Mouse (Mus musculus): ENCODE data around the gene Serpina3c. TPM values are rescaled to one million over a fixed set of nuclear protein-coding genes. Genes with fewer than 3 reads are reported as not detected.
"Not testable (repeated sequence)": the region's sequence is repeated elsewhere in the genome, so short reads cannot be mapped to it uniquely, and the experiment has no call there.

Gene Serpina3c
- total RNA-seq, 4 experiments from 2014 or later: not detected

GRCm38 (mm10) chr12:104112333-104112732 is 41.3 kb downstream of the Serpina3c start, which contains the start of gene Serpina3a:
TSS of gene Serpina3a (plus strand) at chr12:104112724.
- not testable (repeated sequence) for DNase-seq (ENCODE audit: low spot score in 2 of 2)

GRCm38 (mm10) chr12:104108507-104108906 is 45.2 kb downstream of the Serpina3c start:
- no peak for DNase-seq (ENCODE audit: low spot score in 2 of 2)

GRCm38 (mm10) chr12:104106919-104107318 is 46.8 kb downstream of the Serpina3c start:
- DNase-seq (ENCODE audit: low spot score in 2 of 2): no peak

GRCm38 (mm10) chr12:104105847-104106246 is 47.8 kb downstream of the Serpina3c start:
- DNase-seq (ENCODE audit: low spot score in 2 of 2): no peak

- DNase-seq (ENCODE audit: low spot score in 2 of 2): no peak
Measured at GRCm38 (mm10) chr12:104100768-104101167, 52.9 kb downstream of the Serpina3c start, which contains the start of gene Serpina5. TSS of gene Serpina5 (plus strand) at chr12:104101113.

Other genes starting within 250 kb of the Serpina3c start
- gene Serpina1c, start 249.0 kb downstream of the Serpina3c start, total RNA-seq (2022): not detected
- gene Serpina1e, start 194.9 kb downstream of the Serpina3c start, total RNA-seq (2022): not detected
- gene Serpina11, start 163.9 kb downstream of the Serpina3c start, total RNA-seq (2022): under 1 TPM in 1 of 4 experiments, not detected in 3; 0.26 TPM
- 10 to 100 TPM; 14.6 to 17.7 (median 15.5) TPM for gene Serpina9, start 140.1 kb downstream of the Serpina3c start, total RNA-seq (2022)
- gene Serpina12, start 109.4 kb downstream of the Serpina3c start, total RNA-seq (2022): not detected
- not detected for gene Serpina5, start 52.8 kb downstream of the Serpina3c start, total RNA-seq (2022)
- not detected for gene Serpina3a, start 41.1 kb downstream of the Serpina3c start, total RNA-seq (2022)
- not detected for gene Serpina3b, start 25.9 kb downstream of the Serpina3c start, total RNA-seq (2022)
- gene Serpina3f, start 60.7 kb upstream of the Serpina3c start, total RNA-seq (2022): not detected
- gene Serpina3g, start 82.4 kb upstream of the Serpina3c start, total RNA-seq (2022): under 1 TPM in 3 of 4 experiments, not detected in 1; 0.43 to 0.72 (median 0.63) TPM
- under 1 TPM in 2 of 4 experiments, not detected in 2; 0.35 to 0.53 TPM for gene Serpina3i, start 109.3 kb upstream of the Serpina3c start, total RNA-seq (2022)
- not detected for gene Serpina3j, start 160.7 kb upstream of the Serpina3c start, total RNA-seq (2022)
- gene Serpina3k, start 184.6 kb upstream of the Serpina3c start, total RNA-seq (2022): not detected
- under 1 TPM in 3 of 4 experiments, not detected in 1; 0.32 to 1.00 (median 0.42) TPM for gene Serpina3m, start 184.6 kb upstream of the Serpina3c start, total RNA-seq (2022)